Mouse (Mus musculus) granulocyte monocyte progenitor cell, adult 5-6 weeks (primary cell): ENCODE results near the gene Ylpm1. TPM values are rescaled to one million over a fixed set of nuclear protein-coding genes. Genes with fewer than 3 reads are reported as not detected.

ENCODE experiments used
- ATAC-seq: replicated peaks from 2 replicates; pipeline ENCODE4 v1.8.0; 2016; ENCODE audit warnings: mild to moderate bottlenecking, moderate TSS enrichment, inconsistent platforms; ENCODE audit not compliant: poor library complexity, severe bottlenecking
- total RNA-seq, 2 experiments: library from RNA; stranded (forward) in 1 of 2; stranded (reverse) in 1 of 2; fragments of 200-712, 200-1000 nt in 1 of 2; fragments of >200 nt in 1 of 2; fragmentation: Nextera tagmentation in 1 of 2; gene quantifications; 2 replicates each; pipeline ENCODE4 v1.2.3; 2014 to 2017

The Ylpm1 gene
- total RNA-seq, 2 experiments from 2014 or later: 50.5 to 88.8 TPM

- ATAC-seq: peak; percentile 39
Observed at GRCm38 (mm10) chr12:85106292-85106691, 110.2 kb downstream of the Ylpm1 start.

DNA sequence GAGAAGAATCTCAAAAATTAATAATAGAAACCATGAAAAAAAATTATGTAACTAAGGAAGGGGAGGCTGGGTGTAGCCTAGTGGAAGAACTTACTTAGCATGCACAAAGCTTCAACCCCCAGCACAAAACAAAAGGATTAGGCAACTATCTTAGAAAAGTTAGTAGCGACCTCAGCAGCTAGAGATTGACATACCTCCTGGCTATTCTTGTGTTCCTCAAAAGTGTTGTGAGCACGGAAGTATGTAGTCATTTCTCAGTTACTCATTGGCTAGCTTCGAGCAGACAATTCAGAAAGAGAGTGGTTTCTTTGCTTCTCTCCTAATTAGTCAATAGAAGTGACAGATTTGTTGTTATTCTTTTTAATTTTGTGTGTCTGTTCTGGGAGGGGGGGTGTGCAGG lies 112.5 kb downstream of the Ylpm1 start:
- peak; percentile 54 for ATAC-seq

DNA sequence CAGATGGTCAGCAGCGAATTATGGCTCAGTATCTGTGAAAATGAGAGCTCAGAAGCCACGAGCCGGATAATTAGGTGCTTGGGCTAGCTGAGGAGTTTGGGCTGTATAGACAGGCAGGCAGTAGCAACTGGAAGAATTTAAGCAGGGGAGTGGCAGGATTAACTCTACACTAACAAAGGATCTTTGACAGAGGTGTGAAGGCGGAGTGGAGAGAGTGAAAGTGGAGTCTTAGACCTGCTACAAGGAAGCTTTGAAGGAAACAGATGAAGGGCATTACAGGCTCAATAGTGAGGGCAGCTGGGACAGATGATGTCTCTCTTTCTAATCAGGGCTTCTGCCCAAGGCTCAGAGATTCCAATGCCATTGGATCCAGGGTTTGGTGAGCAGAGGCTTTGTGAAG lies 113.3 kb downstream of the Ylpm1 start:
- no peak for ATAC-seq

DNA sequence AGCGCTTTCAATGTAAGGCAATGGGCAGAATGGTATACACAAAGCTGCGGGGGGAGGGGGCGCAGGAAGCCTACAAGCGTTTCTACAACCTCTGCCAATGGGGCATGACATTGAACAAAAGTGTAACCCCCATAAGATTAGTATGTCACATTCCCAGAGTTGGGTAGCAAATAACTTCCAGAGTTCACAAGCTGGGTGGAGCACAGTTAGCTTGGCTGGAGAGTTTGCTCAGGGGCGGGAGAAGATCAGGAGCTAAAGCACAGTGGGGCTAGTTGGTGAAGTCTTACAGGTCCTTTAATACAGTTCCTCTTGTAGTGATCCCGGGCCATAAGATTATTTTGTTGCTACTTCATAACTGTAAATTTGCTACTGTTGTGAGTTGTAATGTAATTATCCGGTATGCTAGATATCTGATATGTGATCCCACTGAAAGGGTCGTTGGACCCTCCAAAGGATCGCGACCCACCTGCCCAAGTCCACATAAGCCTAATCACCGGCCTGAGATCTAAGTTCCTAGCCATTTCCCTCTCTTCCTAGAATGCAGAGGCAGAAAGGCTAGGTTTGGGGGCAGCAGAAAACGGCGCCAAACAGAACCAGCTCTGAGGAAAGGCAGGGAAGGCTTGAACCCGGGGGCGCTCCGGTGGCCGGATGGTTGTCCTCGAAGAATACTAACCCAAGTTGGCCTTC lies 114.0 kb downstream of the Ylpm1 start:
- ATAC-seq: no peak

GRCm38 (mm10) chr12:85110698-85111592 lies 114.8 kb downstream of the Ylpm1 start, which contains the start of the genes Prox2 and Dlst:
Gene Prox2, minus strand, starts transcription at chr12:85110759.
Gene Dlst, plus strand, starts transcription at chr12:85110833.
- peak; percentile 76 for ATAC-seq

GRCm38 (mm10) chr12:85112550-85113251 lies 116.6 kb downstream of the Ylpm1 start:
- ATAC-seq: no peak

GRCm38 (mm10) chr12:85113337-85113736 lies 117.2 kb downstream of the Ylpm1 start:
- no peak for ATAC-seq

- no peak for ATAC-seq
Observed at GRCm38 (mm10) chr12:85113917-85114316, 117.8 kb downstream of the Ylpm1 start.

- ATAC-seq: no peak
Observed at GRCm38 (mm10) chr12:85115678-85116077, 119.6 kb downstream of the Ylpm1 start.

Other genes with a start within 250 kb of the Ylpm1 start
- 127 and 145 TPM in 2 replicates for gene Npc2, start 223.2 kb upstream of the Ylpm1 start, total RNA-seq (2014; fragmentation: Nextera tagmentation)
- gene Npc2, start 223.2 kb upstream of the Ylpm1 start, total RNA-seq (2017): 85.9 and 86.0 TPM in 2 replicates
- 81.7 and 107 TPM in 2 replicates for gene Isca2, start 223.1 kb upstream of the Ylpm1 start, total RNA-seq (2014; fragmentation: Nextera tagmentation)
- gene Isca2, start 223.1 kb upstream of the Ylpm1 start, total RNA-seq (2017): 58.6 and 66.2 TPM in 2 replicates
- gene Ltbp2, start 119.8 kb upstream of the Ylpm1 start, total RNA-seq (2014; fragmentation: Nextera tagmentation): not detected in 2 replicates
- not detected in 2 replicates for gene Ltbp2, start 119.8 kb upstream of the Ylpm1 start, total RNA-seq (2017)
- gene Fcf1, start 25.4 kb upstream of the Ylpm1 start, total RNA-seq (2014; fragmentation: Nextera tagmentation): 131 and 137 TPM in 2 replicates
- gene Fcf1, start 25.4 kb upstream of the Ylpm1 start, total RNA-seq (2017): 120 and 140 TPM in 2 replicates
- gene Arel1, start 25.4 kb upstream of the Ylpm1 start, total RNA-seq (2014; fragmentation: Nextera tagmentation): 31.0 and 38.8 TPM in 2 replicates
- gene Arel1, start 25.4 kb upstream of the Ylpm1 start, total RNA-seq (2017): 37.8 and 45.9 TPM in 2 replicates
- 0.90 and 2.9 TPM in 2 replicates for gene Prox2, start 114.4 kb downstream of the Ylpm1 start, total RNA-seq (2014; fragmentation: Nextera tagmentation)
- gene Prox2, start 114.4 kb downstream of the Ylpm1 start, total RNA-seq (2017): 1.1 and 1.5 TPM in 2 replicates
- 106 and 140 TPM in 2 replicates for gene Dlst, start 114.5 kb downstream of the Ylpm1 start, total RNA-seq (2014; fragmentation: Nextera tagmentation)
- 167 and 195 TPM in 2 replicates for gene Dlst, start 114.5 kb downstream of the Ylpm1 start, total RNA-seq (2017)
- not detected in 2 replicates for gene Rps6kl1, start 154.9 kb downstream of the Ylpm1 start, total RNA-seq (2014; fragmentation: Nextera tagmentation)
- gene Rps6kl1, start 154.9 kb downstream of the Ylpm1 start, total RNA-seq (2017): not detected in 2 replicates
- not detected in 2 replicates for gene Pgf, start 181.5 kb downstream of the Ylpm1 start, total RNA-seq (2014; fragmentation: Nextera tagmentation)
- not detected in 2 replicates for gene Pgf, start 181.5 kb downstream of the Ylpm1 start, total RNA-seq (2017)
- 51.8 and 89.9 TPM in 2 replicates for gene Eif2b2, start 223.2 kb downstream of the Ylpm1 start, total RNA-seq (2014; fragmentation: Nextera tagmentation)
- 44.0 and 61.7 TPM in 2 replicates for gene Eif2b2, start 223.2 kb downstream of the Ylpm1 start, total RNA-seq (2017)